Mouse (Mus musculus) embryonic facial prominence, embryonic 13.5 days (tissue): ENCODE results near the gene Acacb. TPM values are rescaled to one million over a fixed set of nuclear protein-coding genes. Genes with fewer than 3 reads are reported as not detected.

Source experiments
- ATAC-seq: fragments of 200-750 bp; cut with Nextera tagmentation; 2 replicates; pipeline ENCODE4 v1.8.0; 2017; ENCODE audit warnings: low read depth; ENCODE audit not compliant: insufficient number of reproducible peaks, insufficient read depth, low FRiP score, low TSS enrichment
- H3K27ac ChIP-seq: fragments of 300-500 bp; sonication (generic); 2 replicates; pipeline ENCODE4 v1.5.1; 2015; ENCODE audit warnings: moderate library complexity, mild to moderate bottlenecking, inconsistent platforms
- H3K27me3 ChIP-seq: fragments of 300-500 bp; sonication (generic); 2 replicates; pipeline ENCODE4 v1.6.1; 2015; ENCODE audit warnings: mild to moderate bottlenecking, inconsistent platforms
- H3K36me3 ChIP-seq: fragments of 300-500 bp; sonication (generic); 2 replicates; pipeline ENCODE4 v1.6.1; 2015; ENCODE audit warnings: mild to moderate bottlenecking, inconsistent platforms
- H3K4me1 ChIP-seq: fragments of 300-500 bp; sonication (generic); 2 replicates; pipeline ENCODE4 v1.6.1; 2015; ENCODE audit warnings: inconsistent platforms
- H3K4me2 ChIP-seq: fragments of 300-500 bp; sonication (generic); 2 replicates; pipeline ENCODE4 v1.6.1; 2015; ENCODE audit warnings: moderate library complexity, mild to moderate bottlenecking, inconsistent platforms
- H3K4me3 ChIP-seq: fragments of 300-500 bp; sonication (generic); 2 replicates; pipeline ENCODE4 v1.5.1; 2015; ENCODE audit warnings: mild to moderate bottlenecking, inconsistent platforms
- H3K9ac ChIP-seq: fragments of 300-500 bp; sonication (generic); 2 replicates; pipeline ENCODE4 v1.6.1; 2015; ENCODE audit warnings: mild to moderate bottlenecking, inconsistent platforms
- H3K9me3 ChIP-seq: fragments of 300-500 bp; sonication (generic); 2 replicates; pipeline ENCODE4 v1.6.1; 2016; ENCODE audit warnings: inconsistent platforms
- WGBS: fragments of 180-500 bp; shearing (Covaris S2); methylation state at CpG from one replicate; pipeline ENCODE4 v1.1.7; 2015; ENCODE audit warnings: mixed read lengths; 5-methylcytosine and 5-hydroxymethylcytosine counted together
- polyA plus RNA-seq: library from polyadenylated mRNA; unstranded; fragments of >200 nt; fragmentation: Nextera tagmentation; extraction: Ambion mirVana; gene quantifications from 2 replicates; pipeline ENCODE4 v1.2.1, GENCODE M21; 2015

The Acacb gene
- polyA plus RNA-seq, 1 experiment from 2014 or later: 2.7 TPM

DNA sequence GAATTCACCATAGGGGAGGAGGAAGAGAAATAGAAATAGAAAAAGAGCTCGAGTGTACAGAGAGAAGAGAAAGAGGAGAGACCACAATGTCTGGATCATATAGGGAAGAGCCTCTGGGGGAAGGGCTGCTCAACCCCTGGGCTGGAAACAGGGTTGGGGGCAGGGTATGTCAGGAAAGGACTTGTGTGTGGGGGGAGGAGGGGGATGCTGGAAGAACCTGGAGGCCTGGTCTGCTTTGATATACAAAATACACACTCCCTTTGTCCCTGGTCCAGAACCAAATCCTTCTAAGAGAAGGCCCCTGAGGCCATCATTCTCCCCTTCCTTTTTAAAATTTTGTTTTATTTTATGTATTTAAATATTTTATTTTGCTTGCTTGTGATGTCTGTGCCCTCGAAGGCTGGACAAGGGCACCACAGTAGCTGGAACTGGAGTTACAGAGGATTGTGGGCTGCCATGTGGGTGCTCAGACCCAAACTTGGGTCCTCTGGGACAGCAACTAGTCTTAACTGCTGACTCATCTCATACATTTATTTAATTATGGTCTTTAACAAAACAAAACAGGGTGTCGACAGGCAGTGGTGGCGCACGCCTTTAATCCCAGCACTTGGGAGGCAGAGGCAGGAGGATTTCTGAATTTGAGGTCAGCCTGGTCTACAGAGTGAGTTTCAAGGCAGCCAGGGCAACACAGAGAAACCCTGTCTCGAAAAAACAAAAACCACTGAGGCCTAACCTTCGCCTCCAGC, 19.7 kb upstream of the Acacb start:
- no peak for ATAC-seq
- H3K27ac ChIP-seq: no peak overlapping the region
- peaks cover 18% of the 10 kb centered on the region for H3K4me1 ChIP-seq
- H3K4me3 ChIP-seq: peak overlapping the region; percentile 68
- H3K9me3 ChIP-seq: no peaks in the 10 kb centered on the region
- peaks cover 40% of the 10 kb centered on the region for H3K36me3 ChIP-seq
- H3K9ac ChIP-seq: no peak overlapping the region
- peak overlapping the region; percentile 96 for H3K4me2 ChIP-seq
- H3K27me3 ChIP-seq: no peaks in the 10 kb centered on the region
- WGBS: 75% methylated on average over 7 of the region's 7 CpGs

DNA sequence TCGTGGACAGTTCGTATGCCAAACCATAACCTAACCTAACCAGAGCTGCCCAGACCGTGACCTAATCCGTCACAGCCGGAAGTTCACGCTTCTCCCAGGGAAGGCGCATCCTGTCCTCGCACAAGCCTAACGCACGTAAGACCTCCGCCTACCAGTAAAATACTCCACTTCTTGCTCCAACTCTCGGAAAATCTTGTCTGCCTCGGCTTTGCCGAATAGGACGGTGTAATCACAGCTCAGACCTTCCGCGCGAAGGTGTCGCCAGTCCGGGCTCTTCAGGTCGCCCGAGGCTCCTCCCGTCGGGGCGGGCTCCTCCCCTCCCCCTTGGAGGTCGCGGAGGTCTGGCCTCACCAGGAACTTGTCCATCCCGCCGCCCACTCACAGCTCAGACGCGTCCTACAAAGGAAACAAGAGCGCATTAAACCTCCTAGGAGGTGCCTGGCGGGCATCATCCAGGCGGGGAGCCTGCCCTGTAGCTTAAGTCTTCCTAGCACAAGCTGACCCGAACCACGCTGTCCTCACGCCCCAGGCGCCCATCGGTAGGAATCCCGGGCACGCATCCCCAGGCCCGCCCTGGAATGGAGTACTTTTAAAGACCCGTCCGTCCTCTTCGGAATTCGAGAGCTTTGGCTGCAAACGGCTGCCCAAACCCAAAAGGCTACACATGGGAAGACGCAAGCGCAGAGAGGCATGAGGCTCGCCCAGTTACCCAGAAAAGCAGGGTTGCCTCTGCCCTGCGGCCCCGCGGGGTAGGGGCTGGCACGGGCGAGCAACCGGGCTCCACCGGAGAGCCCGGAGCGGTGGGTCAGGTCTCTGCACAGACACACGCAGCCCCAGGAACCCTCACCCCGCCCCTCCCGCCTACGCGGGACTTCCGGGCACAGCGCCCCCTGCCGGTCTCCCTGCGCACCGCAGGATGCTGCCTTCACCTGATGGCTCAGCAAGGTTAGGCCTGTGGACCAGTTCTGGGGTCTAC, 18.7 kb upstream of the Acacb start, which contains the start of gene Alkbh2:
Gene Alkbh2 (minus strand): TSS at position 845 of the 976 bp plus-strand sequence.
- no peaks in the 10 kb centered on the region for H3K27me3 ChIP-seq
- under 1% methylated on average over 69 of the region's 69 CpGs for WGBS
- H3K9me3 ChIP-seq: no peaks in the 10 kb centered on the region

DNA sequence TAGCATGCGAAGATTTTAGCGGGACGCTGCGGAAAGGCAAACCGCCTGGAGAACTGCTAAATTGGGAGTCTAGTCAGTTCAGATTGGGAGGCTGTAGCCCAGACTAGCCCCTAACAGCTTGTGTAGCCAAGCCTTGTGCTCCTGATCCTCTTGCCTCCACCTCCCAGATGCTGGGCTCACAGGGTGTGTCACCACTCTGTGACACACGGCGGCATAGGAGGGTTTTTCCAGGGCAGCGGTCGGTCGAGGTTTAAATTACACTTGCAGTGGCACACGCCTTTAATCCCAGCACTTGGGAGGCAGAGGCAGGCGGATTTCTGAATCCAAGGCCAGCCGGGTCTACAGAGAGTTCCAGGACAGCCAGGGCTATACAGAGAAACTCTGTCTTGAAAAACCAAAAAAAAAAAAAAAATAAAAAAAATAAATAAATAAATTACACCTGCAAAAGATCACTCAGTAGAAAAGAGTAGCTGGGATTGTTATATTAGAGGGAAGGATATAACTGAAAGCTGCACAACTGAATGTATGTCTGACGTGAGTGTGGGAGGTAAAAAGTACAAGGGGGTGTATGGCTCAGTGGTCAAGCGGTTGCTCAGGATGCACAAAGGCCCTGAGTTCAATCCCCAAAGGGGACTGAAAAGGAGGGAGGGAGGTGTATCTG, 16.7 kb upstream of the Acacb start:
- H3K4me3 ChIP-seq: peak overlapping the region; percentile 84
- no peaks in the 10 kb centered on the region for H3K27me3 ChIP-seq
- peak overlapping the region; percentile 77; the same call in 1 of the 2 replicates for H3K9ac ChIP-seq
- WGBS: 79% methylated on average over 15 of the region's 15 CpGs
- no peak for ATAC-seq
- no peak overlapping the region for H3K27ac ChIP-seq
- peak overlapping the region; percentile 97 for H3K4me2 ChIP-seq
- H3K4me1 ChIP-seq: peaks cover 43% of the 10 kb centered on the region
- H3K36me3 ChIP-seq: peaks cover 20% of the 10 kb centered on the region; the same call in 1 of the 2 replicates
- no peaks in the 10 kb centered on the region for H3K9me3 ChIP-seq

More for the DNA sequence above, 18.7 kb upstream of the Acacb start, which contains the start of gene Alkbh2:
- peak within 1 kb of the TSS; percentile 68 for H3K4me3 ChIP-seq
- H3K4me1 ChIP-seq: peaks cover 28% of the 10 kb centered on the region
- ATAC-seq: peak; percentile 29; the same call in 1 of the 2 replicates
- H3K36me3 ChIP-seq: peaks cover 31% of the 10 kb centered on the region
- H3K9ac ChIP-seq: peak within 1 kb of the TSS; percentile 80
- H3K4me2 ChIP-seq: peak within 1 kb of the TSS; percentile 96
- H3K27ac ChIP-seq: peak within 1 kb of the TSS; percentile 92

DNA sequence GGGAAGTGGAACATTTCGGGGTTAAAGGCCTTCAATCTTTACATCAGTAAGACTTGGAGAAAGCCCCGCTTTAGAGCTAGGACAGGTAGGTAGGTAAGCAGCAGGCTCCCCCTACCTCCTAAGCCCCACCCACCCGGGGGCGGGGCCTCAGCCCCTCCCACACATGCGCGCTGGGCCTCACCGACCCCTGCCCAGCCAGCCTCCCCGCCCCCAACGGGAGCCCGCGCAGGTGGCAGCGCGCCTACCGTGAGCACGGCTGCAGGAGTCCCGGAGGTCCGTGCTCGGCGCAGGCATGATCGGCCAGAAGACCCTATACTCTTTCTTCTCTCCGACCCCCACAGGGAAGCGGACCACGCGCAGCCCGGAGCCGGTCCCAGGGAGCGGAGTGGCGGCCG, 16.1 kb upstream of the Acacb start, which contains the start of gene Ung:
Gene Ung (plus strand): TSS at position 176 of the 395 bp plus-strand sequence.
- Histone ChIP-seq H3K9me3 (no peaks in the 10 kb centered on the region), H3K9ac (peak within 1 kb of the TSS; percentile 77), H3K4me2 (peak within 1 kb of the TSS; percentile 97), H3K4me1 (peaks cover 43% of the 10 kb centered on the region), H3K36me3 (peaks cover 17% of the 10 kb centered on the region; the same call in 1 of the 2 replicates), H3K27ac (peak within 1 kb of the TSS; percentile 74), H3K4me3 (peak within 1 kb of the TSS; percentile 84), H3K27me3 (no peaks in the 10 kb centered on the region)
- WGBS: 0% methylated on average over 26 of the region's 29 CpGs
- peak; percentile 27; the same call in 1 of the 2 replicates for ATAC-seq

DNA sequence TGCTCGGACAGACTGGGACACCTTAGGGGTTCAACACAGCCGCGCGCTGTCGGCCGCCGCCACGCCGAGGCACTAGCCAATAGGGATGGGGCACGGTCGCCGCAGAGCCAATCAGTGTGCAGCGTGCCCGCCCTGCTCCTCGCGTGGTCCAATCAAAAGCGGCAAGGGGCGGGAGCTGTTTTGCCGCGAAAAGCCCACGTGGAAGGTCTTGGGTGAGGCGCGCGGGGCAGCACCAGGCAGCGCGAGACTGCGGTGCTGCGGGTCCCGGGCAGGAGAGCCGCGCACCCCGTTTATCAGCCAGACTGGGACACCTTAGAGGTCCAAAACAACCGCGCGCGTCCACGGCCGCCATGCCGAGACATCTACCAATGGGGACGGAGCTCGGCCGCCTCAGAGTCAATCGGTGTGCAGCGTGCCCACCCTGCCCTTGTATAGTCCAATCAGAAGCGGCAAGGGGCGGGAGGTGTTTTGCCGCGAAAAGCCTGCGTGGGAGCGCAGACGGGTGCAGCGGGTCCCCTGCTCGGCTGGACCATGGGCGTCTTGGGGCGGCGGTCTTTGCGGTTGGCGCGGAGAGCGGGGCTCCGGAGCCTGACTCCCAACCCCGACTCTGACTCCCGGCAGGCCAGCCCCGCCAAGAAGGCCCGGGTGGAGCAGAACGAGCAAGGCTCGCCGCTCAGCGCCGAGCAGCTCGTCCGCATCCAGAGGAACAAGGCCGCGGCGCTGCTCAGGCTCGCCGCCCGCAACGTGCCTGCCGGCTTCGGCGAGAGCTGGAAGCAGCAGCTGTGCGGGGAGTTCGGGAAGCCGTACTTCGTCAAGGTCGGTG, 15.4 kb upstream of the Acacb start:
- no peaks in the 10 kb centered on the region for H3K27me3 ChIP-seq
- ATAC-seq: peak; percentile 98
- H3K27ac ChIP-seq: peak overlapping the region; percentile 74
- peak overlapping the region; percentile 77 for H3K9ac ChIP-seq
- WGBS: under 1% methylated on average over 86 of the region's 87 CpGs
- peak overlapping the region; percentile 84 for H3K4me3 ChIP-seq
- peak overlapping the region; percentile 97 for H3K4me2 ChIP-seq
- H3K36me3 ChIP-seq: 0 out of 2 replicates have a peak, but pooled peaks cover 15% of the 10 kb centered on the region
- H3K9me3 ChIP-seq: no peaks in the 10 kb centered on the region
- peaks cover 43% of the 10 kb centered on the region for H3K4me1 ChIP-seq

DNA sequence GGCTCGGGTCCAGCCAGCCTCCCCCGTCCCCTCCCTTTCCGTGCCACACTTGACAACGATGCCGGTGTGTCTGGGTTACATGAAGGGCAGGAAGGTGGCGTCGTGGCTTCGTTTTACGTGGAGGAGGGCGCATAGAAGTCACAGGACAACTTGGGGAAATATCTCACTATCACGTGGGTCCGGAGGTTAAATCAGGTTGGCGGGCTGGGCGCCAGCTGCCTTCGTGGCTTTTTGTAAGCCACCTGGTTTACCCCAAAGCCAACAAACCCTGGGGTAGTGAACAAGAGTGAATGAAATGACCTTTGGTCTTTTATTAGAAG, 14.9 kb upstream of the Acacb start:
- no peaks in the 10 kb centered on the region for H3K27me3 ChIP-seq
- peak overlapping the region; percentile 97 for H3K4me2 ChIP-seq
- no peak for ATAC-seq
- H3K36me3 ChIP-seq: peaks cover 20% of the 10 kb centered on the region; the same call in 1 of the 2 replicates
- peaks cover 43% of the 10 kb centered on the region for H3K4me1 ChIP-seq
- no peaks in the 10 kb centered on the region for H3K9me3 ChIP-seq
- H3K9ac ChIP-seq: peak overlapping the region; percentile 77
- WGBS: under 1% methylated on average over 15 of the region's 15 CpGs
- peak overlapping the region; percentile 74 for H3K27ac ChIP-seq
- peak overlapping the region; percentile 84 for H3K4me3 ChIP-seq

DNA sequence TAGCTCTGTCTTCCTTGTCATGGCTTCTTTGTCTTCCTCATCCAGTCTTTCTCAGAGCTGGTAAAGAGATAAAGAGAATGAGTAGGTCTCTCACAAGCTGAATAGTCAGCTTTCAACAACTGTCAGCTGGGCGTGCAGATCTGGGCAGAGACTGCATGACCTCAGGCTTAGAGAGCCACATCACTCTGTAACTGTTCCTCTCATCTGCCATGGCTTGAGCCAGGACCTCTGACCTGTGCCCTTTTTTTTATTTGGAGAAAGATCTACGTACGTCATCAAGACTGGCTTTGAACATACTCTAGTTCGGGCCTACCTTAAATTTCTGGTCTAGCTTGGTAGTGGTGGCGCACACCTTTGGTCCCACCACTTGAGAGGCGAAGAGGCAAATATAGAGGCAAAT, 13.5 kb upstream of the Acacb start:
- Histone ChIP-seq H3K27me3 (no peaks in the 10 kb centered on the region), H3K9ac (no peak overlapping the region), H3K4me1 (peaks cover 40% of the 10 kb centered on the region), H3K4me2 (peak overlapping the region; percentile 97; the same call in 1 of the 2 replicates), H3K36me3 (peaks cover 33% of the 10 kb centered on the region), H3K27ac (no peak overlapping the region), H3K9me3 (no peaks in the 10 kb centered on the region), H3K4me3 (no peak overlapping the region)
- no peak for ATAC-seq
- WGBS: 90% methylated on average over 6 of the region's 6 CpGs

DNA sequence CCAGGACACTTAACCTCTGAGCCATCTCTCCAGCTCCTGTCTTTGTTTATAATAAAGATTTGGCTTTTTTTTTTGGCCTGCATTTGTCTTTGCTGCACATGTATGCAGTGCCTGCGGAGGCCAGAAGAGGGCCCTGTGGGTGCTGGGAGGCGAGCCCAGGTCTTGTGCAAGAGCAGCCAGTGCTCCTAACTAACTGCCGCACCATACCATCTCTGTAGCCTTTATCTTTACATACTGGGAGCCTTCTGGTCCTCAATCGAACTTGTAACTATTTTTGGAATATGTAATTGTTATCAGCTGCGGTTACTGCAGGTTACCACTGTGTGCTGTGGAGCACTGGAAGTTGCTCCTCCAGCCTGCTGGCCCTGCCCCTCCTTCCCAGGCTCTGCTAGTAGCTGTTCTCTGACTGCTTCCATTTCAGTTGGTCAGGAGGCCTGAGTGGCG, 12.2 kb upstream of the Acacb start:
- Histone ChIP-seq H3K27me3 (no peaks in the 10 kb centered on the region), H3K4me3 (no peak overlapping the region), H3K9ac (peak overlapping the region; percentile 27; the same call in 1 of the 2 replicates), H3K27ac (no peak overlapping the region), H3K9me3 (no peaks in the 10 kb centered on the region), H3K4me1 (peaks cover 38% of the 10 kb centered on the region), H3K4me2 (no peak overlapping the region), H3K36me3 (peaks cover 37% of the 10 kb centered on the region)
- no peak for ATAC-seq
- 48% methylated on average over 6 of the region's 6 CpGs for WGBS

DNA sequence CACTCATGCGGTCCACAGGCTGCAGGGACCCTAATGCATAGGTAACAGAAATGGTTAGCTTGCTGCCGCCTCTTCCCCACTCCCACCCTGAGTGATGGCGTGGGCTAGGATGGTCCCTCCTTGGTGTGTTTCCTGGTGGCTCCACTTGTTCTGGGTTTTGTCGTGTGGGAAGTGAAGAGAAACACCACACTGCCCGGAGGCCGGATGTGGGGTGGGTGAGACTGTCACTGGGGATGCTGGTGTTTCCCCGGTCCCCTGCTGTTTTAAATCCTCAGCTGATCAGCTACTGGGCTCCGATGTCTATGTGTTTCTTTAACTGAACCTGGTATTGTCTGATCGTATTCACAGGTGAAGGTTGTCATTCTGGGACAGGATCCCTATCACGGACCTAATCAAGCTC, 10.8 kb upstream of the Acacb start:
- Histone ChIP-seq H3K36me3 (peaks cover 45% of the 10 kb centered on the region), H3K4me3 (no peak overlapping the region), H3K4me2 (no peak overlapping the region), H3K9ac (0 out of 2 replicates have a peak overlapping the region, but pooled peaks have one; percentile 46), H3K27ac (no peak overlapping the region), H3K27me3 (no peaks in the 10 kb centered on the region), H3K9me3 (no peaks in the 10 kb centered on the region), H3K4me1 (peaks cover 34% of the 10 kb centered on the region)
- 93% methylated on average over 10 of the region's 10 CpGs for WGBS
- ATAC-seq: no peak

DNA sequence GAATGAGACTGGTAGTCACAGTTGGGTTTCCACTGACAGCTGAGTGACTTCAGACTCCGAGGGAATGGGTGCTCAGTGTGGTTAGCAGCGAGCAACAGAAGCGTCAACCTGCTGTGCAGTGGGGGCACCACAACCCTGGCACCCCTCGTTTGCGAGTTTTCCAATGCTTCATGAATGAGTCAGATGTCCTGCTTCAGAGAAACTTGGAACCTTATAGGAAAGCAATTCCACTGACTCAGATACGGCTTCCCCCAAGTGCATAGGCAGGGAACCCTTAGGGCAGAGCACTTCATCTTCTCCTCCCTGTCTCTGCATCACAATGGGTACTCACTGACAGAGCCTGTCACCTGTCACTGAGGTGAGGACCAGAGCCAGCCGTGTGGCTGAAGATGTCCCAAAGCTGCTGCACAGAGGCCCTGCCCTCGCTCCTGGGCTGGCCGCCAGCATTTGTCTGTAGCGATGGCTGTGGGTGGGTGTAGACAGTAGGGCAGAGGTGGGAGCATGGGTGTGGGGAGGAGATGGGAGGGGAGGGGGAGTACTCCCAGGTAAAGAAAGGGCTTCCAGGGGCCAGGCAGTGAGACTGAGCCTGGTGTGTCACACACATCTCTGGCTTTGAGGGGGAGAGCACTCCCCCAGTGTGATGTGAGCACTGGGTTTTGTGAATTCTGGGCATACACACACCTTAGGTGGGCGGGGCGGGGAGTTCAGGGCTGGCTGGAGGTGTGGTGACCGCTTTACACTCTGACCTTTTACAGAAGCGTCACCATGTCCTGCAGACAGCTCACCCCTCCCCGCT, 8.7 kb upstream of the Acacb start:
- ATAC-seq: no peak
- Histone ChIP-seq H3K4me3 (no peak overlapping the region), H3K9me3 (no peaks in the 10 kb centered on the region), H3K27ac (no peak overlapping the region), H3K9ac (no peak overlapping the region), H3K27me3 (no peaks in the 10 kb centered on the region), H3K36me3 (peaks cover 45% of the 10 kb centered on the region), H3K4me1 (peaks cover 19% of the 10 kb centered on the region), H3K4me2 (no peak overlapping the region)
- 82% methylated on average over 15 of the region's 15 CpGs for WGBS
